Mouse (Mus musculus) embryonic facial prominence, embryonic 14.5 days (tissue): Measurements from ENCODE around the gene Dlx3. TPM values are rescaled to one million over a fixed set of nuclear protein-coding genes. Genes with fewer than 3 reads are reported as not detected.
A peak's percentile ranks its signal among the peaks of the same experiment; 100 is the strongest.

Experiments used
- ATAC-seq: fragments of 200-750 bp; cut with Nextera tagmentation; 2 replicates; pipeline ENCODE4 v1.8.0; 2017; ENCODE audit warnings: low read depth, moderate number of reproducible peaks, moderate TSS enrichment
- DNase-seq: peaks from one replicate; pipeline ENCODE4 v3.0.0-alpha.2; 2015; ENCODE audit warnings: low spot score
- H3K27ac ChIP-seq: fragments of 300-500 bp; sonication (generic); replicated peaks from 2 replicates; pipeline ENCODE4 v1.5.1; 2014; ENCODE audit warnings: low read depth, mild to moderate bottlenecking, low read length, moderate library complexity
- H3K27me3 ChIP-seq: fragments of 300-500 bp; sonication (generic); replicated peaks from 2 replicates; pipeline ENCODE4 v1.6.1; 2014; ENCODE audit warnings: low read length; ENCODE audit not compliant: control insufficient read depth, insufficient read depth
- H3K36me3 ChIP-seq: fragments of 300-500 bp; sonication (generic); 2 replicates; pipeline ENCODE4 v1.6.1; 2014; ENCODE audit warnings: low read length, mixed read lengths; ENCODE audit not compliant: control insufficient read depth, insufficient read depth
- H3K4me1 ChIP-seq: fragments of 300-500 bp; sonication (generic); 2 replicates; pipeline ENCODE4 v1.6.1; 2014; ENCODE audit warnings: antibody characterized with exemption, low read length; ENCODE audit not compliant: control insufficient read depth, insufficient read depth
- H3K4me2 ChIP-seq: fragments of 300-500 bp; sonication (generic); 2 replicates; pipeline ENCODE4 v1.6.1; 2014; ENCODE audit warnings: low read depth, mild to moderate bottlenecking, low read length, moderate library complexity, mixed read lengths
- H3K4me3 ChIP-seq: fragments of 300-500 bp; sonication (generic); 2 replicates; pipeline ENCODE4 v1.5.1; 2014; ENCODE audit warnings: low read depth, mild to moderate bottlenecking, low read length
- H3K9ac ChIP-seq: fragments of 300-500 bp; sonication (generic); 2 replicates; pipeline ENCODE4 v1.6.1; 2014; ENCODE audit warnings: low read depth, mild to moderate bottlenecking, low read length, moderate library complexity, mixed read lengths
- H3K9me3 ChIP-seq: fragments of 300-500 bp; sonication (generic); 2 replicates; pipeline ENCODE4 v1.6.1; 2016; ENCODE audit warnings: low read length; ENCODE audit not compliant: control insufficient read depth
- WGBS: fragments of 180-500 bp; shearing (Covaris S2); extraction: QIAGEN DNeasy Blood & Tissue Kit; methylation state at CpG from one replicate; pipeline ENCODE4 v1.1.7; 2014; 5-methylcytosine and 5-hydroxymethylcytosine counted together
- polyA plus RNA-seq: library from polyadenylated mRNA; unstranded; fragments of >200 nt; fragmentation: Nextera tagmentation; extraction: Ambion mirVana; gene quantifications from 2 replicates; pipeline ENCODE4 v1.2.1, GENCODE M21; 2014

Gene Dlx3
- polyA plus RNA-seq, 1 experiment from 2014 or later = 20.2 TPM

DNA sequence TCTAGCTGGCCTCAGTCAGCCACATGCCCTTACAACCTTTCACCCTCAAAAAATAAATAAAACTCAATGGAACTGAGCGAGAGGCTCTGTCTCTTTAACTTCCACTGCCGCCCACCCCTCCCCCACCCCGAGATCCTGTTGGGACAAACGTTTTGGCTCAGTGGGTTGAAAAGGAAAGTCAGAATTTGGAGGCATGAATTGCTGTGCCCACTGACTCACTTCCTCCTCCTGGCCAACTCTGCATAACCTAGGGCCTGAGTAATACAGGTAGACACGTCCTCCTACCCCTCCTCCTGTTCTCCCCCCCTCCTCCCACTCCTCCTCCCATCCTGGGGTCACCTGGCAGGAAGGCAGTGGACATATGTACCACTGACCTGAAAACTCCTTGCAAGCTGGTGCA, 34.2 kb upstream of the Dlx3 start:
- Histone ChIP-seq H3K36me3 (no peaks in the 10 kb centered on the region), H3K27ac (no peak overlapping the region), H3K9me3 (no peaks in the 10 kb centered on the region), H3K27me3 (no peaks in the 10 kb centered on the region), H3K4me3 (no peak overlapping the region), H3K4me2 (no peak overlapping the region), H3K4me1 (peaks cover 9% of the 10 kb centered on the region), H3K9ac (no peak overlapping the region)
- DNase-seq = no peak
- no peak for ATAC-seq
- WGBS = 26% methylated on average over 5 of the region's 5 CpGs

DNA sequence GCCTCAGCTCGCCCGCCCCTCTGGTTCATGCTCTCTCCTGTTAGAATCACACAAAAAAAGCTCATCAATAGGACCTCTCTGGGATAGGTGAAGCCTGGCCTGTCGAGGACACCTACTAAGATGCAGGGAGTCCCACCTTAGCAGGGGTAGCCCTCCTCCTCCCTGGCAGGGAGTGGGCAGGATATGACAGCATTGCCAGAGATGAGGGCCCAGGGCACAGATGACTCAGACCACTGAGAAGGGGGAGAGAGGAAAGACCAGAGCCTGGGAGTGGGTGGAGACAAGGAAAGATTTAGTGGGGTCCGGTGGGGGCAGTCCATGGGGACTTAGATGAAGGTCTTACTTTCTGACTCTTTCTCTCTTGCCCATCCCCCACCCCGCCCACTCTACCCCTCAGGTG, 33.7 kb upstream of the Dlx3 start:
- Histone ChIP-seq H3K4me2 (no peak overlapping the region), H3K27ac (no peak overlapping the region), H3K4me3 (no peak overlapping the region), H3K27me3 (no peaks in the 10 kb centered on the region), H3K9ac (no peak overlapping the region), H3K9me3 (no peaks in the 10 kb centered on the region), H3K36me3 (no peaks in the 10 kb centered on the region), H3K4me1 (peaks cover 9% of the 10 kb centered on the region)
- DNase-seq (no peak), ATAC-seq (no peak)
- WGBS = 45% methylated on average over 5 of the region's 5 CpGs

DNA sequence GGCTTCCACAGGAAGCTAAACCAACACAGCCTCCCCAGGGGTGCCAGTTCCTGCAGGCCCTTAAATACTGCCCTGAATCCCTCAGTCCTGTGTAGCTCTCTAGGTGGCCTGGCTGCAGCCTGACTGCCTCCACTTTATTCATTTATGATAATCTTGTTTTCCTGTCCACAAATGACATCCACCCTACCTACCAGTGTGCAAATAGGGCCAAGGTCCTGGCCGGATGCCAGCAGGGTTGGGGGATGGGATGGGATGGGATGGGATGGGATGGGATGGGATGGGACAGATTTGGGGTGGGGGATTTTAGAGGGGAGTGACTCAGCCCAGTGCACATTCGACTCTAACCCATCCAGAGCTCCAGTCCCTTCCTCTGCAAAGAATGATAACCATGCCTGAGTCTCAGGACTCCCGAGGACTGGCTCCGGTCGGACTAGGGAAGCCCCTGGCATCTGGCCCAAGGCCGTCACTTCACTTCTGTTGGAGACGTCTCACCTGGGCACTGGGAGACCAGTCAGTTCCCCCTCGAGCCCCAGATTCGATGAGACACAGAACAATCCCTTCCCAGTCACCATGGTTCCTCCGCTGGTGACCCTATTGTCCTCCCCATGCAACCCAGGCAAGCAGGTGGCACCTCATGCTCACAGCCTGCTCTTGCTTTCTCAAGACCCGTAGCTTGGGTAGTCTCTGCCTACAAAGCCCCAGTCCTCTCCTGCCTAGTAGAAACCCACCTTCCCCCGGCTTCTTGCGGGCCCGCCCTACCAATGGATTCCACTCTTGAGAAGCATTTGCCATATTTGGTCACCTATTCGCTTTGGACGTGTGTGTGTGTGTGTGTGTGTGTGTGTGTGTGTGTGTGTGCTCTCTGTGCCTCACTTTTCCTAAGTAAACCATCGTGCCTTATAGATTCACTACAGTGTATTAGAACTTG, 32.4 kb upstream of the Dlx3 start:
- no peak overlapping the region for H3K4me2 ChIP-seq
- WGBS = 64% methylated on average over 17 of the region's 17 CpGs
- no peaks in the 10 kb centered on the region for H3K9me3 ChIP-seq
- no peak for ATAC-seq
- H3K9ac ChIP-seq = no peak overlapping the region
- no peak overlapping the region for H3K27ac ChIP-seq
- no peak overlapping the region for H3K4me3 ChIP-seq
- no peak for DNase-seq
- no peaks in the 10 kb centered on the region for H3K27me3 ChIP-seq
- peaks cover 9% of the 10 kb centered on the region for H3K4me1 ChIP-seq
- no peaks in the 10 kb centered on the region for H3K36me3 ChIP-seq

DNA sequence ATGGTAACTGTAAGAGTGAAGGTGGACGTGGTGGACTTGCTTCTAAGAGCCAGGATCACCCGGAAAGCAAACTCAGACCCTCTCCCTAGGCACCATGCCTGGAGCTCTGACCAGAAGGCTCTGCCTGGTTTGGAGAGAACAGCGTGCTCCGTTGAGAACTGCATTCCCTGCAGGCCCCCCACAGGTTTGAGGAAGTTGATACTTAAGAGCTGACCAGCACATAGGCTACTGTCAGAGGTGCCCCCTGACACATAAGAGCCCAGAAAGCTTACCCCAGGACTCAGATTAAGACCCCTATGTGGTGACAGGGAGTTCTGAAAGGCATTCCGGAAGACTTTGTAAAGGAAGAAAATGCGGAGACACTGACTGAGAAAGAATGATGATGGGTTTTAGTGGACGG, 31.6 kb upstream of the Dlx3 start:
- H3K27me3 ChIP-seq = no peaks in the 10 kb centered on the region
- no peak overlapping the region for H3K9ac ChIP-seq
- peak overlapping the region; percentile 21; the same call in 1 of the 2 replicates for H3K27ac ChIP-seq
- no peaks in the 10 kb centered on the region for H3K36me3 ChIP-seq
- ATAC-seq = no peak
- WGBS = 50% methylated on average over 7 of the region's 7 CpGs
- H3K4me3 ChIP-seq = no peak overlapping the region
- H3K9me3 ChIP-seq = no peaks in the 10 kb centered on the region
- DNase-seq = no peak
- no peak overlapping the region for H3K4me2 ChIP-seq
- H3K4me1 ChIP-seq = peaks cover 9% of the 10 kb centered on the region

DNA sequence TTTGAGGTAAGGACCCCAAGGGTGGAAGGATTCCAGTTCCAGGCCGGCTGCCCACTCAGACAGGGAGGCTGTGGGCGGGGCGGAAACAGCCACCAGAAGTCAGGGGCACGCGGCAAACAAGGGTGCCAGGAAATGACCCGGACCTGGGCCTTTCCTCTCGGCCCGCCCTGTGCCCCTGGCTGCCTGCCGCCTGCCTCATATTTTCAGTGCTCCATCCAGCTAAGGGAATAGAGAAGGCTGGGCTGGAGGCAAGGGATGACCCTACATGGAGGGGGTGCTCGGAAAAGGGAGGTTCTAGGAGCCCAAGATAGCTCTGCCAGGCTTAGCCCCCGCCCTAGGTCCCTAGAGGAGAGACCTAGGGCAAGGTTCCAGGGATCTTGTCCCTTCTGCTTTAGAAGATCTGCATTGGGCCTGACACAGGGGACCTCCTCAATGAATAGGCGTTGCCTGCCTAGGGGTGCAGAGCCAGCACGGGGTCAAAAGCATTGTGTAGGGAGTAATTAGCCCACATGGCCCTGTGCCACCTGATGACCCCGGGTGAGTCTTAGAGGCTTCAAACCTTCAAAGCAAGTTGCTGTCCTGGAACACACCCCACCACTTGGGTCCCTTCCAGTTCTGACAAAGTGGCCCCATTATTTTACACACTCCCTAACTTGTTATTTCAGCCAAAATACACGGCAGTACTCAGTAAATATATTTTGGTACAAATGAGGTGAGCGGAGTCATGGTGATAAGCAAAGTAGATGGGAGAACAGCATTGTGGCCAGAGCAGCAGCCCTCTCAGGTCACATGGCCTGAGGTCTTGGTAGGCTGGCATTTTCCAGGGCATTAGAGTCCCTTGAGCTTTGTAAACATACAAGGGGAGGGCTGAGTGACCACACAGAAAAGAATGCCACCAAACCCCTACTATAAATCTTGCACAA, 30.8 kb upstream of the Dlx3 start:
- H3K9me3 ChIP-seq = no peaks in the 10 kb centered on the region
- H3K27me3 ChIP-seq = no peaks in the 10 kb centered on the region
- WGBS = 69% methylated on average over 16 of the region's 16 CpGs
- H3K4me1 ChIP-seq = peaks cover 9% of the 10 kb centered on the region
- DNase-seq (no peak), ATAC-seq (no peak)
- H3K36me3 ChIP-seq = no peaks in the 10 kb centered on the region
- H3K27ac ChIP-seq = peak overlapping the region; percentile 21; the same call in 1 of the 2 replicates
- no peak overlapping the region for H3K9ac ChIP-seq
- H3K4me2 ChIP-seq = no peak overlapping the region
- no peak overlapping the region for H3K4me3 ChIP-seq

DNA sequence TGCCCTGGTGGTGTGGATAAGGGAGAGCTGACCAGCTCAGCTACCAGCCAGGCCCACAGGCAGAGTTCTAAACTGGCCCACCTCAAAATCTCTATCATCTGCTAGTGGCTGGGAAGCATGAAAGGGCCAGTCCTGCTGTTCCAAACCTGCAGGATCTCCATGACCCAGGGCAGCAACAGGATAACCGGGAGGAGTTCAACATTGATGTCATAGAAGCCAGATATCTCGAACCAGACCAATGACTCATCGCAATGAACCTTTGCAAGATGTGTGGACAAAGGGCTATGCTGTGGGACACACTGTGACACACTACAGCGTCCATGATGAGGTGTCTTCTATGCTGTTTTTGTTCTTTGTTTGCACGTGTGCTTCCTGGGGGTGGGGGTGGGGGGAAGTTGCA, 26.8 kb upstream of the Dlx3 start:
- no peak overlapping the region for H3K4me2 ChIP-seq
- no peak overlapping the region for H3K9ac ChIP-seq
- no peaks in the 10 kb centered on the region for H3K27me3 ChIP-seq
- no peak for ATAC-seq
- no peak for DNase-seq
- H3K9me3 ChIP-seq = no peaks in the 10 kb centered on the region
- no peaks in the 10 kb centered on the region for H3K36me3 ChIP-seq
- H3K27ac ChIP-seq = no peak overlapping the region
- 77% methylated on average over 5 of the region's 5 CpGs for WGBS
- H3K4me1 ChIP-seq = peaks cover 16% of the 10 kb centered on the region
- H3K4me3 ChIP-seq = no peak overlapping the region

DNA sequence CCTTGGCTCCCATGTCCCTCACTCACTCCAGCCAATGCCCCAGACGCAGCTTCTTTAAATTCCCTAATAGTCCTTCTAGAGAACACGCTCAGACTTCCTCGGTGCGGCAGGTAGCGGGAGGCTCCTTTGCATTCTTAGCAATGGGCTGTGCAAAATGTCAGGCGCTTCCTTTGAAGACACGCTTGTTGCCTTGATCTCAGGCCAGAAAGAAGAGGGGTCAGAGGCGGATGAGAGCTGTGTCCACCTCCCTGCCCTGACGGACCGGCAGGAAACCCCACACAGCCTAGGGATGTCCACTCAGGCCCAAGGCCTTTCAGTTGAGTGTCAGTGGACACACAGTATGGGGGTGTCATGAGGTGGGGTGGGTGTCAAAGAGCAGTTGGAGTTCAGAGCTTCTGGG, 24.3 kb upstream of the Dlx3 start:
- ATAC-seq = no peak
- Histone ChIP-seq H3K27me3 (no peaks in the 10 kb centered on the region), H3K4me1 (peaks cover 16% of the 10 kb centered on the region), H3K9me3 (no peaks in the 10 kb centered on the region), H3K36me3 (no peaks in the 10 kb centered on the region), H3K4me3 (no peak overlapping the region), H3K4me2 (no peak overlapping the region), H3K27ac (no peak overlapping the region; the same call in 1 of the 2 replicates), H3K9ac (no peak overlapping the region)
- no peak for DNase-seq
- 74% methylated on average over 10 of the region's 10 CpGs for WGBS

DNA sequence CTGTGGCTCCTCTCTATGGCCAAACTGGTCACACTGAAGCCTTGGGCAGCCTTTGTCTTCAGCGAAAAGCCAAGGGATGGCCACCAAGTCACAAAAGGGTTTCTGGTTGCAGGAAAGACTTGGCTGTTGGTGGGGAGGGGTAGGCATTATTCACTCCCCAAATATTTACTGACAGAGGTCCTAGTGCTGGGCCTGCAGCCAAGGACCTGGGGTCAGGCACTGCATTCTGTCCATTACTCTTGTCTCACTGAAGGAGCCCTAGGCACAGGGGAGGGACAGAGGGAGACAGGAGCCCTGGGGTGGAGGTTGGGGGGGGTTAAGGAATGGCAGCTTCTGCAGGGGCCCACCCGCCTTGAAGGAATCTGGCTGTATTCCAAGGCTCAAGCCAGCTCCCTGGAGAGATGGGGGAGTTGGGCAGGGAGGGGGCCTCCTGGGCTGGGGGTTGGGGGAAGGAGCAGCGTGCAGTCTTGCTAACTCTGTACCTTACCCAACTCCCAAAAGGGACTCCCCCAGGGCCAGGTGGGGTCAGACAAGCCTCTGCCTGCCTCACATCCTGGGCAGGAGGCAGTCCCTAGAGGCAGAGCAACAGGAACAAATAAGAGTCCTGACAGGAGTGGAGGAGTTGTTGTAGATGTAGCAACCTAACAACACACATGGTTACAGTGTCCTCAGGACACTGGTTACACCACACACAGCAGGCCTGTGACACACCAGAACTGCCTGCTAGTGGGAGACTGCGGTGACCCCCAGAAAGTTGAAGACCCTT, 23.1 kb upstream of the Dlx3 start:
- peak; percentile 75 for ATAC-seq
- Histone ChIP-seq H3K4me1 (peaks cover 16% of the 10 kb centered on the region), H3K4me3 (no peak overlapping the region), H3K27ac (peak overlapping the region; percentile 40; the same call in 1 of the 2 replicates), H3K27me3 (no peaks in the 10 kb centered on the region), H3K9me3 (no peaks in the 10 kb centered on the region), H3K9ac (no peak overlapping the region), H3K36me3 (no peaks in the 10 kb centered on the region), H3K4me2 (no peak overlapping the region)
- peak; percentile 87 for DNase-seq
- WGBS = 32% methylated on average over 4 of the region's 4 CpGs
